Mouse (Mus musculus) ES-CJ7 (cell line): Measurements from ENCODE around the gene Nlrc5.

Experiments used
- DNase-seq: peaks from one replicate; pipeline ENCODE4 v3.0.0; 2011; ENCODE audit warnings: low read depth, low spot score

The Nlrc5 gene

DNA sequence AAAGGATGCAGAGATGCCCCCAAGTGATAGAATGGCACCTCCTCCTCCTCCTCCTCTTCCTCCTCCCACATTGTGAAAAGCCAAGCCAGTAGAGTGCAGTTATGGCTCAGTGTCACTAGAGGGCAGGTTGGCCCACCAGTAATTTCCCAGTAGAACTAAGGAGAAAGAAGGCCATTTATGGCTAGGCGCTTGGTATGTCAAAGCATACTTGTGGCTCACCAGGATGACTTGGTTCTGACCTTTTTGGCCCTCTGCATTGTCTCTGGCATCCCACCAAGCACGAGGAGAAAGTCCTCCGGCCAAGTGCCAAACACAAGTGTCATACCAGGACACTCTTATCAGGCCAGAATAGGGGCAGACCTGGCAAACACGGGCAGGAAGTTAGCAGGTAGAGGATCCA lies 94.1 kb downstream of the Nlrc5 start:
- DNase-seq = peak; percentile 61

DNA sequence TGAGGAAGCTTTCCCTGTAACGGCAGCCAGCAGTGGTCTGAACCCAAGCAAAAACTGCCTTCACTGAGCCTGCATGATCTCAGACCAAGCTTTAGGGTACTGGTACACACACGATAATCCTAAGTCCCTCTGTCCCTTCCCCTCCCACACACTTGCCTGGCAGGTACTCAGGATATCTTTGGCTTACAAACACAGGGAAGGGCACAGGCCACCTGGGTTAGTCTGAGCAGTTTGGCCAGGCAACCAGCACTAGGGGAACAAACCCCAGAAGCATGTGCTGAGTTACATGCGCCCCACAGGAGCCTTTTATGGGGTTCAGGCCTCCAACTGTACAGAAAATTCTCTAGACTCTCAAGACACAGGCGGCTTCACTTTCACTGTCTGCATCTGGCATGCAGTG lies 95.7 kb downstream of the Nlrc5 start:
- no peak for DNase-seq

DNA sequence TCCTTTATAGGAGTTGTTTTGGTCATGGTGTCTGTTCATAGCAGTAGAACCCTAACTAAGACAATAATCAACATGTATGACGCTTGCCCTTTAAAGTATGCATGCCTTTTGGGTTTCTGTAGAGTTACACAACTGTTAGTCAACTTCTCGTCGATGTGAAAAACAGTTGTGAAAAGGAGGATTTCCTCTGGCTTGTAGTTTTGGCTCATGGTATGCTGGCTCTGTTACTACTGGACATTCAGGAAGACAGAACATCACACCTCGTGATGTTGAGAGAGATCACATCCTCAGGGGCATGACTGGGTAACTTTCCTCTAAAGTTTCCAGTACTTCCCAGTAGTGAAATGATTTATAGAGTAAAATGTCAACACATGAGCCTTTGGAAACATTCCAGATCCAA lies 96.5 kb downstream of the Nlrc5 start:
- DNase-seq = no peak

DNA sequence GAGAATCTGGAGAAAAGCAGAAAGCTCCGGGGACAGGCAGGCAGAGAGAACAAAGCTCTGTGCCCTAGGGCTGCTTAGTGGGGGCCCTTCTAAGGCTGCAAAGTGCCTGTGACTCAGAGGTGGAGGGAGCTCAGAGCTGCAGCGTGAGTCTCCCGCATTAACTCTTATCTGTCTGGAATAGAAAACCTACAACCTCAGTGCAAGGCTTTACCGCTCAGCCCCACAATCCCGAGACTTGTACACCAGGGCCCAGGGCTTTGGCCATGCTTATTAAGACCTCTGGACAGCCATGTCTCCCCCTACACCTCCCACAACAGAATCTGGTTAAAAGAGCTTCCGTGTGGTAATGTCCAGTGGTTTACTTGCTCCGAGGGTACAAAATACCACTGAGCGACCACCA lies 97.8 kb downstream of the Nlrc5 start:
- DNase-seq = no peak

DNA sequence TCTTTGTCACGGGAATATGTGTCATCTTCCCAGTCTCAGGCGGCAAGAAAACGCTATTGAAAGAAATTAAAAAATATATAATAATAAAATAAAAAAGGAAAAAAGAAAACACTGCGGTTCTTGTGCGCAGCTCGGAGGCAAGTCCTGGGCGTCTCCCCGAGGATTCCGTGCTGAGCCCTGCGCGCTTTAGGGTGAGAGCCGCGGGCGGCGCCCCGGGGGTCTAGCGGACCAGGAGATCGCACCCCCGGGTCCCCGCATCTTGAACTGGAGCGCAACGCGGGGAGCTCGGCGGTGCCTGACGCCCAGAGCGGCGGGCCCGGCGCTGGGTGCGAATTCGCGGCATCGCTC lies 98.3 kb downstream of the Nlrc5 start:
- no peak for DNase-seq

DNA sequence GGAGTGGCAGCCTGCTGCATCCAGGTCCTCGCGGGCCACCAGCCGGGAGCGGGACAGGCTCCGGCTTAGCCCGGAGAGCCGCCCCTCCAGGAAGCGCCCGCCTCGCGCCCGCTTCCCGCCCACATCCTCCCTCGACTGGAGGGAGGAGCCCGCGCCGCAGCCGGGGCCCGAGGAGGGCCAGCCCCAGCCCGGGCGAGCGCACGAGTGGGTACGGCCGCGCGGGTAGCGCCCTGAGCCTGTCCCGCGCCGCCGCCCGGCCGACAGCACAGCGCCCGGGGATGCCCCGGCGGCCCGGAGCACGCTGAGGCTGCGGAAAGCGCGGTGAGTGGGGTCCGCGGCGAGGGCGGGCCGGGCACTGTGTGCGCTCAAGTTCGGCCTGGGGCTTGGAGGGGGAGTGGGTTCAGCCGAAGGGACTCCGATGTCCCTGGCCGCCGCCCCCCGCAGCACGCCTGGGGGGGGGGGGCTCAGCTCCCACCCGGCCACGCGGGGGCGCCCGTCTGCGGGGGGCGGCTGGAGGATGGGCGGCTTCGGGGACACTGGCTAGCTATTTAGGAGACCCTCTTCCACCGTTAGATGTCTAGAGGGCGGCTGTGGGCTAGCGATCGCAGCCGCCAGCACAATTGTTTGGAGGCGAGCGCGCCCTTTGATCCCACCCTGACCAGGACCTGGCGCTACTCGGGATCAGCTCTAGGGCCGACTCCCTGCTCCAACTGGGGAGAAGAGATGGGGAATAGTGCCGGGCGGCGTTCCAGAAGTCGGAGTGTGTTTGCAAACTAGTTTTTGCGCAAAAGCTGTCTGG lies 98.9 kb downstream of the Nlrc5 start, which contains the start of gene Cpne2:
Gene Cpne2 (plus strand): TSS at position 118 of the 799 bp plus-strand sequence.
- DNase-seq = peak; percentile 26

DNA sequence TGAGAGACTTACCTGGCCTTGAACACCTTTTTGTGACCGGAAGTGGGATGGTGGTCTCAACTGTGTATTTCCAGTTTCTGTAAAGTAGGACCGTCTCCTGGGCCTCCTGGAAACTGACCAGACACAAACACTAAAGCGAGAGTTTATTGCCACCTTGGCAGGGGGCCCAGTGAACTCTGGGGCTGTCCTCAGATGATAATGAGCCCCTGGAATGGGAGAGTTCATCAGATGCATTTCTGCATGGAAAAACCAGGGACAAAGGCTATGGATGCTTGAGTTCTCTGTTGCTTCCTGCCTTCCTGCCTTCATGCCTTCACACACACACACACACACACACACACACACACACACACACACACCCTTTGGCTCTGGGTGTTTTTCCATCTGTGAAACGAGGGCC lies 100.5 kb downstream of the Nlrc5 start:
- DNase-seq = no peak

DNA sequence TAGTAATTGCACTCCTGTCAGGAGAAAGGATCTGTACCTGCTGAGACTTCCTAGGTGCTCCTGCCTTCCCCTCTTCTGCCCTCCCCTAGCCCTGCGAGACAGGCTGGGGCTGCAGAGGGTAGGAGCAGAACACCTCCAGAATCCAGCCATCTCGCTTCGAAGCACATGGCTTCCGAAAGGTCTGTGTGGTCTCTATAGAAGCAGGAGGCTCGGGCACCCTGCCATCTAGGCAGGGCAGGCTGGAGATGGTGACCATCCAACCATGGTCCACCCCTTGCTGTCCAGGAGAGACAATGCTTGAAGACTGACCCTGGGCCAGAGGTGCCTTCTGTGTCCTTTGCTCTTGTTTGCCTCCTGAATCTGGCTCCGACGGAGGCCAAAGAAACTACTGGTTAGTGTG lies 101.5 kb downstream of the Nlrc5 start:
- DNase-seq = no peak

DNA sequence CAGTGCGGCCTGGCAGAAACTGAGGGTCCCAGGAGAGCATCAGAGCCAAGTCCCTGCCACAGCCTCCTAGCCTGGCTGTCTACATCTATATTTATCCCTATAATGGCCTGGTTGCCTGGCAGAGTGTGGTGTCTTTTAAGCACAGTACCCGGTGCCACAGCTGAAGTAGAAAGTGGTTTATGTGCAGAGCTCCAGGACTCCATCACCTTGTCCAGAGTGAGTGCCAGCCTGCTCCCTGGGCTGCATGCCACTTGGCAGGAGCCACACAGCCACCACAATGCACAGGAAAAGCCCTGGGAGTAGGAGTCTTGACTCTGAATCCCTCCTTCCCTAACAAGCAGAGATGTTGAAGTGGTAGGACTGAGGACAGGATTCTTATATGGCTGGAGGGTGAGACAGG lies 103.3 kb downstream of the Nlrc5 start:
- no peak for DNase-seq

DNA sequence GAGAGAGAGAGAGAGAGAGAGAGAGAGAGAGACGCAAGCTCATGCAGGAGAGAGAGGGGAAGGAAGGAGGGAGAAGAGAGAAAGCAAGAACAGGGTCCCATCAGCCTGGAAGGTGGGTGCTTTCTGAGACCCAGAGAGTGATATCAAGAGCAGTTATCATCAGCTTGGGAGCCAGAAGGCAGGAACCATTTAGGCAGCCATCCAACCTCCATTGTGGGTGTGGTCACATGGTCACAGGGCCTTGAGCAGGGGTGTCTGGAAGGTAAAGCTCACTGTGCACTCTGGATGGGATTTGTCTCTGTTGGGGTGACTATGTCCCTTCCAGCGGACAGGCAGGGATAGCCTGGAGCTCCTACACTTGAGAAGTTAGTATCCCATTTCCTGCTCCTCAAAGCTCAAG lies 105.9 kb downstream of the Nlrc5 start:
- DNase-seq = no peak

DNA sequence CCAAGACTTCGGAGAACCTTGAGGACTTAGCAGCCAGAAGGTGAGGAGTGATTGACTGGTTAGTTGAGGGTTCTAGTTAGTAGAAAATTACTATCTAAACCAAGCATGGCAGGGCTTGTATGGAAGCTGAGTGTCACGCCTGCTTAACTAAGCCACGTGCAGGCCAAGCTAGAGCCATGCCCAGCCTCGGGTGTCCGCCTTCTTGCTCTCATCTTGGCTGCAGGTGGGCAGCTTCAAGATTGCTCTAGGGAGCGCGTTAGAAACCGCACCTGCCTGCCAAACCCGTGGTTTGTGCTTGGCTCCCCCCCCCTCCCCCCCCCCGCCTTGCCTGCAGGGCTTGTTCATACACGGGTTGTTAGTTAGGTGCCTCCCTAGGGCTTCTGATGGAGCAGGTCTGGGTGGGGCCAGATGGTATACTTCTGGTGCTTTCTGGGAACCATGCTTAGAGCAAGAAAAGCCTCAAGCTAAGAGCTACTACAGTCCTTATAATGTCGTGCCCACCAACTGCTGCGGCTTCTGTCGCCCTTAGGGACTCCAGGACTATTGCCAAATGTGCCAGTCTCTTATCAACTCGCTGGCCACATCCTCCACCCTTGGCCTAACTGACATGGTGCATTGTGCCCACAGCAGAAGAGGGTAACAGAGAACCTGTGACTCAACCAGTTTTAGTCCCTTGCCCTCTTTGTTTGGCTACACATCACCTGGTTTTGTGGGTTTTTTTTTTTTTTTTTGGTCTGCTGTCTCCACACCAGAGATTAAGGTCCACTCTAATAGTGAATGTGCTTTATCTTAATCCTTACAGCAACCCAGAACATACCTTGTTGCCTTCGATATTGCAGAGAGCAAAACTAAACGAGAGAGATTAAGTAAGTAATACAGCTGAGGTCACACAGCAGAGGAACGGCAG lies 107.0 kb downstream of the Nlrc5 start:
- no peak for DNase-seq

DNA sequence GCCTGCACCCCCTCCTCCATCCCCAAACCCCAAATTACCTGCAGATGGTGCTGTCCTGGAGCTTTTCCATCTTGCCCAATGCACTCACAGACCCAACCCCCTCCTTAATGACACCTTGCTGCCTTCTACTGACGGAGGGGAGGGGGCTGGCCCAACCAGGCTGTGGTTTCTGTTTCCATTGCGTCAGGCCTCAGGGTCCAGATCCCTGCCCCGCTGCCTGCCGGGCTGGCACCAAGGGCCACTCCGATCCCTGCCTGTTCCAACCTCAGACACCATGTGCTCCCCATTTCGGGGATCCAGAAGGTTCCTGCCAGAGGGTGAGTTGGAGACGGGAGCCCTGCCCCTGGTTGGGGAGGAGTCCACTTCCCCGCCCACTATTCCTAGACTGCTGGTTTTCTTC lies 109.8 kb downstream of the Nlrc5 start:
- no peak for DNase-seq

DNA sequence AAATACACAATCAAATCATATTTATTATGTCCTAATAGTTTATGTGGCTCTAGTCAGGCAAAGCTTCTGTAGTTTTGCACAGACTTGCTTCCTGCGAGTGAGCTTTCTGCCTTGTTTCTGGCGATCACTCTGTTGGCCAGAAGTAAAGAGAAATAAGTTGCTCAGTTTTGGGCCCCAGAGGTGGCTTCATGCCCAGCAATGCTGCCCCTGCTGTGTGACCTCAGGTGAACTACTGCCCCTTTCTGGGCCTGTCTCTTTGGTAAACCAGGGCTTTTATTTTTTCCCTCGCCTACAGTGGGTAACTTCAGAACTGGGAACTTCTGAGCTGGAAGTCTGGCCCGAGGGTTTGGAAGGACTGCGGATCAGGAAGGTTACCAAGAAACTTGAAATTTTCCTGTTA lies 114.9 kb downstream of the Nlrc5 start:
- no peak for DNase-seq

DNA sequence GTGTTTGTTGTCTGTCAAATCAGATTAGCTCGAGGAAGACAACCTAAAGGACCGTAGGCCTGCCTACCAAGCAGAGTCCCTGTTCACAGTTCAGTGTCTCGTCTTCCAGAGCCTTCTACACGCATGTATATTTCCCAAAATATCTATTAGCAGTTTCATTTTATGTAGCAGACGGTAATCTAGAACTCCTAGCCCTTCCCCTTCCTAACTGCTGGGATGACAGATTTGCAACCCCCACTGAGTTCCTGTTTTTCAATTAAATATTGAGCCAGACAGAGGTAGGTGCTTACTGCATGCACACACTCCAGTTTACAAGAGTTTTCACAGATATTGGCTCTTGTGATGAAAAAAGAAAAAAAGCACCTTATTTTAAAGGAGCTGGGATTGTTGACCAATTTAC lies 115.3 kb downstream of the Nlrc5 start:
- no peak for DNase-seq

DNA sequence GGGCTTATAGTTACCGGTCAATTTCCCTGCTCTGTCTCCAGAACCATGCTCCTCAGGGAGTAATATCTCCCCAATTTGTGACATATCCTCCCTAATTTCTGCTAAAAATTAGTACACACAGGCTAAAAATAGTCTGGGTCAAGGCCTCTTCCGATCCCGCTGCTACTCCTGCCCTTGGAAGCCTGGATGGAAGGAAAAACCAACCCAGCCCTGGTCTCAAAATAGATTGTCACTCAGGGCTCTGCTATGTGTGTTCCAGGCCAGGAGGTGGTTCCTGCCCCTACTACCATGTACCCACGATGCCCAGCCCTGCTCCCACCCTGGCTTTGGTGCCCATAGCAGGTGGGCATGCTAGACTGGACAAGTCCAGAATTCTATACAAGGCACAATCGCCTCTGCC lies 115.8 kb downstream of the Nlrc5 start:
- no peak for DNase-seq

DNA sequence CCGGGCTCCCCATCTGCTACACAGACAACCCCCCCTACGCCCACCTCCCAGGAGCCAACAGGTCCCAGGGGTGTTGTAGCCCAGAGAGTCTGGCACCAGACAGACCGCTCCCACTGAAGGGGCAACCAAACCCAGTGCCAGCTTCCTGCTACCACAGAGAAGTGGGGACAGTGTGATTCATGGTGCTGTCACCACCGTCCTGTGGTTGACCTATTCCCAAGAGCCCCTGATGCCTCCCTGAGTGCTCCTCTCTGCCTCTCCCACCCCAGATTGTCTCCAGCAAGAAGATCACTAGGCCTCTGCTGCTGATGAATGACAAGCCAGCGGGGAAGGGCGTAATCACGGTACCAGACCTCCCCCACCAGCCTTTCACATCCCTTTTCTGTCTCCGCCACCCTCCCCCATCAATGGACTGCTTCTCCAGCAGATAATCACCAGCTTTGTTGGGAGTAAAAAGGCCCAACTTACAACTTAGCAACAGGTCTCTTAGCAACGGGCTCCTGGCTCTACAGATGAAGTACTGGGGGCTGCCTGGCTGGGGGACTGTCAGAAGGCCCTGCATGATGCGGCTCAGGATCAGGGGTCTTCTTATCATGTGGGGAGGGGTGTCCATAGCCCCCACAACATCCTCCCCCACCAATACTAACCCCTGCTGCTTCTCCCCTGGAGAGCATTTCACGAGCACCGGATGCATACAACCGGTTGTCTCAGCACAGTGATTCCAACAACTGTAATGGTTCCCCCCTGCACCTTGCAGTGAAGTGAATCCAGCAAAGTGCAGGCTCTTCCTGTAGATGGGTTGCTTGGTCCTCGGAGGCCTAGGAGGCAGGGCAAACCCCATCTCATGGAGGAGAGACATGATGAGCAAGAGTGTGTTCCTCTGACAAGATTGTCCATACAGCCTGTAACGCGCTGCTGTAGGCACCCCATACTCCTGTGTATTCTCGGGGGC lies 117.6 kb downstream of the Nlrc5 start:
- DNase-seq = peak; percentile 38

DNA sequence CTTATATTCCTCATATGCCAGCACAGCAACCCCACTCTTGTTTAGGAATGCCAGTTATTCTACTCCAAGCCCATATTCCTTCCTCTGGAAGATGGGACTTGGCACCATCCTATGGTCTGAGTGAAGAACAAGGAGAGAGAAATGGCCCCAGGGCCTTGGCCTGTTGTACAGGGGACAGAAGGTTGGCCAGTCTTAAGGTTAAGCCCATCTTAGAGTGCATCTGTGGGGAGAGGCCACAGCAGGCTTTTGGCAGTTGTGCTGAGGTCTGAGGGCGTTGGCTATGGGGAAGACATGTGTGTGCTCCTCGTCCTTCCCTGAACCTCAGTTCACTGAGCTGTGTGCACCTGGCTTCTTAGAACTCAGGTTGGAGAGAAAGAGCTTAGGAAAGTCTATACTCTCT lies 118.5 kb downstream of the Nlrc5 start:
- DNase-seq = no peak

DNA sequence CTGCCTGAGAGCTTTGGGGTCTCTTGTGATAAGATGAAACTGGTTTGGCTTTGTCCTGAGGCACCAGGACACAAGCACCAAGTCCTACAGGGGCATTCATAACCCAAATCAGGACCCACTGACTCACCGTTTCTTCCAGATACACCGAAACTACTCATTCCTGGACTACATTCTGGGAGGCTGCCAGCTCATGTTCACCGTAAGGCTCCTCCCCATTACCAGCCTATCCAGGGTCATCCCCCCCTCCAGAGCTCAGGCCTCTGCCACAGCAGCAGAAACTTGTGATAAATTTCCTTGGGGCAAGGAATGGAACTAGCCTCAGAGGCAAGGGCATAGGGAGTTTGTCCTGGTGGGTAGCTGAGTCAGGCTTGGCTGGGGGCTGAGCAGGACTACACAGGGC lies 123.1 kb downstream of the Nlrc5 start:
- DNase-seq = no peak

DNA sequence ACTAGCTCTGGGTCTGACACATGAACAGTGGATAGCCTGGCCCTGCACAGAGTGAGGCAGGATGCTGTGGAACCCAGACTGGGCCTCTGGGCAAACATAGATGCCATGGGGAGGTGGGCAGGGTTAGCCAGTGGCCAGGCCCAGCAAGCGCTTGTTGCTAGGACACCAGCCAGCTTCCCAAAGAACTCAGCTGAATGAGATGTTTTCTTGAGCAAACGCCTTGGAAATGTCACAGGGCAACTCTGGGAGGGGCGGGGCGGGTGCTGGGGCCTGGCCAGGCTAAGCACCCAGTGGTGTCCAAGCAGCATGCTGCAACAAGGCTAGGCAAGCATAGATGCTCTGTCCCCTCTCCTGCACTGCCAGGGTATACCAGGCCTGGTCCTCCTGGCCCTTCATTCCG lies 127.1 kb downstream of the Nlrc5 start:
- no peak for DNase-seq

DNA sequence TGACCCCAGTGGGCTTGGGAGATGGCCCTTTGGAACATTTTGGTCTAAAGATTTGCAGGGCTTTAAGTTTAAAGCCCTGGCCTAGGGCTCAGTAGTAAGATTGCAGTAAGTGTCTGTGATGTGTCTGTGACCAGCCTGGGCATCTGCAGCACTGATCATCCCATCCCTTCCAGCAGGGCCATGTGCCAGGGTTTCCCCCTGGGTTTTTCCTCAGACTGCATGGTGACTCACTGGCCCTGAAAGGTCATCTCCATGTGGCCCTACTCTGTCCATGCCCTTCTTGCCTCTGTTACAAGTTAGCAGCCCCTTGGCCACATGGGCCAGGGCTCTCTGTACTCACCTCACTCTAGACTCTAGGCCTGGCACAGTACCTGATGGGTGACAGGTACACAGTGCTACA lies 130.3 kb downstream of the Nlrc5 start:
- DNase-seq = no peak

DNA sequence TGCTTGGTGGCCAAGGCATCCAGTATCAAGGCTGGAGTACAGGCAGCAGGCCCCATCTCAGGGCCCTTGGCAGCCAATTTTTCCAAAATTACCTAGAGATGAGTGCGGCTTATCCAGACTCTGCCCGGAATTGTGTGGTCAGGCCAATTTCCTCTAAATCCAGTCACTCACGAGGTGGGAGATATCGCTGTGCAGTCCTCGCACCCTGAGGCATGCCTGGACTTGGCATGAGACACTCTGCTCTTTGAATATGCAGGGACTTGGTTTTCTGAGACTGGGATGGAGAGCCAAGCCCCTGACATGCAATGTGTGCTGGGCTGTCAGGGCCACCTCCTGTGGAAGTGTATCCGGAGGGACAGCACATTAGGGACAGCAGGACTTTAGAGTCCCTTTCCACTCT lies 131.9 kb downstream of the Nlrc5 start:
- no peak for DNase-seq
